Mouse (Mus musculus) intestine, embryonic 15.5 days (tissue): ENCODE data around the gene Mrpl50. TPM values are rescaled to one million over a fixed set of nuclear protein-coding genes. Genes with fewer than 3 reads are reported as not detected.
"Not testable (repeated sequence)": the region's sequence is repeated elsewhere in the genome, so short reads cannot be mapped to it uniquely, and the experiment has no call there.

Experiments used
- ATAC-seq: fragments of 200-750 bp; cut with Nextera tagmentation; 2 replicates; pipeline ENCODE4 v1.8.0; 2017; ENCODE audit warnings: moderate TSS enrichment, moderate library complexity
- H3K27ac ChIP-seq: fragments of 300-500 bp; sonication (generic); 2 replicates; pipeline ENCODE4 v1.5.1; 2015; ENCODE audit warnings: mild to moderate bottlenecking, inconsistent platforms
- H3K27me3 ChIP-seq: fragments of 300-500 bp; sonication (generic); replicated peaks from 2 replicates; pipeline ENCODE4 v1.6.1; 2015; ENCODE audit warnings: inconsistent platforms
- H3K36me3 ChIP-seq: fragments of 300-500 bp; sonication (generic); 2 replicates; pipeline ENCODE4 v1.6.1; 2015; ENCODE audit warnings: inconsistent platforms
- H3K4me1 ChIP-seq: fragments of 300-500 bp; sonication (generic); replicated peaks from 2 replicates; pipeline ENCODE4 v1.6.1; 2015; ENCODE audit warnings: inconsistent platforms
- H3K4me2 ChIP-seq: fragments of 300-500 bp; sonication (generic); replicated peaks from 2 replicates; pipeline ENCODE4 v1.6.1; 2015; ENCODE audit warnings: mild to moderate bottlenecking, inconsistent platforms
- H3K4me3 ChIP-seq: fragments of 300-500 bp; sonication (generic); replicated peaks from 2 replicates; pipeline ENCODE4 v1.5.1; 2015; ENCODE audit warnings: inconsistent platforms
- H3K9ac ChIP-seq: fragments of 300-500 bp; sonication (generic); 2 replicates; pipeline ENCODE4 v1.6.1; 2015; ENCODE audit warnings: inconsistent platforms
- H3K9me3 ChIP-seq: fragments of 300-500 bp; sonication (generic); 2 replicates; pipeline ENCODE4 v1.6.1; 2016; ENCODE audit warnings: inconsistent platforms
- WGBS: fragments of 180-500 bp; shearing (Covaris S2); methylation state at CpG from one replicate; pipeline ENCODE4 v1.1.7; 2015; 5-methylcytosine and 5-hydroxymethylcytosine counted together
- polyA plus RNA-seq: library from polyadenylated mRNA; unstranded; fragments of >200 nt; fragmentation: Nextera tagmentation; extraction: Ambion mirVana; gene quantifications from 2 replicates; pipeline ENCODE4 v1.2.1, GENCODE M21; 2015

The Mrpl50 gene
- polyA plus RNA-seq, 1 experiment from 2014 or later, result 106 TPM

- not testable (repeated sequence) for H3K4me2 ChIP-seq, H3K4me1 ChIP-seq, H3K4me3 ChIP-seq, H3K27ac ChIP-seq, H3K9ac ChIP-seq, H3K27me3 ChIP-seq, H3K9me3 ChIP-seq, H3K36me3 ChIP-seq
- peak; percentile 66 for ATAC-seq
- 72% methylated on average over 3 of the region's 3 CpGs for WGBS
Measured at GRCm38 (mm10) chr4:49485934-49486650, 34.8 kb downstream of the Mrpl50 start.

- peak; percentile 90 for ATAC-seq
- no peaks in the 10 kb centered on the region for H3K4me1 ChIP-seq
- no peak overlapping the region for H3K9ac ChIP-seq
- no peak overlapping the region for H3K4me2 ChIP-seq
- no peaks in the 10 kb centered on the region for H3K9me3 ChIP-seq
- H3K36me3 ChIP-seq, result no peaks in the 10 kb centered on the region
- no peaks in the 10 kb centered on the region for H3K27me3 ChIP-seq
- H3K27ac ChIP-seq, result no peak overlapping the region
- no peak overlapping the region for H3K4me3 ChIP-seq
Measured at GRCm38 (mm10) chr4:49485442-49485841, 35.5 kb downstream of the Mrpl50 start.

- no peaks in the 10 kb centered on the region for H3K27me3 ChIP-seq
- ATAC-seq, result peak; percentile 89
- no peaks in the 10 kb centered on the region for H3K36me3 ChIP-seq
- WGBS, result 35% methylated on average over 3 of the region's 3 CpGs
- peak overlapping the region; percentile 26 for H3K4me3 ChIP-seq
- no peak overlapping the region for H3K9ac ChIP-seq
- H3K27ac ChIP-seq, result peak overlapping the region; percentile 74
- peak overlapping the region; percentile 46 for H3K4me2 ChIP-seq
- H3K9me3 ChIP-seq, result no peaks in the 10 kb centered on the region
- H3K4me1 ChIP-seq, result no peaks in the 10 kb centered on the region
Measured at GRCm38 (mm10) chr4:49480896-49481295, 40.0 kb downstream of the Mrpl50 start.

GRCm38 (mm10) chr4:49480104-49480760 lies 40.7 kb downstream of the Mrpl50 start:
- peak overlapping the region; percentile 74 for H3K27ac ChIP-seq
- H3K4me3 ChIP-seq, result peak overlapping the region; percentile 26
- peak overlapping the region; percentile 46 for H3K4me2 ChIP-seq
- no peaks in the 10 kb centered on the region for H3K36me3 ChIP-seq
- peak overlapping the region; percentile 22; the same call in 1 of the 2 replicates for H3K9ac ChIP-seq
- H3K27me3 ChIP-seq, result no peaks in the 10 kb centered on the region
- H3K4me1 ChIP-seq, result no peaks in the 10 kb centered on the region
- ATAC-seq, result peak; percentile 91
- no peaks in the 10 kb centered on the region for H3K9me3 ChIP-seq
- WGBS, result 9% methylated on average over 21 of the region's 21 CpGs

- H3K27me3 ChIP-seq, H3K36me3 ChIP-seq, H3K9ac ChIP-seq, H3K4me1 ChIP-seq, ATAC-seq, H3K4me3 ChIP-seq, H3K27ac ChIP-seq, H3K9me3 ChIP-seq: not testable (repeated sequence)
- H3K4me2 ChIP-seq, result peak overlapping the region; percentile 18
- 14% methylated on average over 2 of the region's 2 CpGs for WGBS
Measured at GRCm38 (mm10) chr4:49479035-49479434, 41.9 kb downstream of the Mrpl50 start.

- Histone ChIP-seq H3K4me3 (peak overlapping the region; percentile 25), H3K9me3 (no peaks in the 10 kb centered on the region), H3K4me2 (peak overlapping the region; percentile 62), H3K4me1 (no peaks in the 10 kb centered on the region), H3K27me3 (no peaks in the 10 kb centered on the region), H3K27ac (no peak overlapping the region), H3K36me3 (no peaks in the 10 kb centered on the region), H3K9ac (no peak overlapping the region)
- 20% methylated on average over 19 of the region's 19 CpGs for WGBS
- ATAC-seq, result 0 out of 2 replicates have a peak, but pooled peaks have one; percentile 29
Measured at GRCm38 (mm10) chr4:49478118-49478877, 42.6 kb downstream of the Mrpl50 start.

- no peaks in the 10 kb centered on the region for H3K4me1 ChIP-seq
- no peak overlapping the region for H3K4me2 ChIP-seq
- no peaks in the 10 kb centered on the region for H3K27me3 ChIP-seq
- peak; percentile 52; the same call in 1 of the 2 replicates for ATAC-seq
- no peak overlapping the region for H3K27ac ChIP-seq
- no peaks in the 10 kb centered on the region for H3K9me3 ChIP-seq
- H3K4me3 ChIP-seq, result no peak overlapping the region
- no peak overlapping the region for H3K9ac ChIP-seq
- H3K36me3 ChIP-seq, result no peaks in the 10 kb centered on the region
Measured at GRCm38 (mm10) chr4:49474583-49474982, 46.3 kb downstream of the Mrpl50 start.

- Histone ChIP-seq H3K9me3 (no peaks in the 10 kb centered on the region), H3K4me3 (no peak within 1 kb of the TSS), H3K9ac (no peak within 1 kb of the TSS), H3K4me2 (no peak within 1 kb of the TSS), H3K4me1 (no peaks in the 10 kb centered on the region), H3K27me3 (no peaks in the 10 kb centered on the region), H3K36me3 (no peaks in the 10 kb centered on the region), H3K27ac (0 out of 2 replicates have a peak within 1 kb of the TSS, but pooled peaks have one; percentile 20)
- 35% methylated on average over 3 of the region's 3 CpGs for WGBS
- peak; percentile 83 for ATAC-seq
Measured at GRCm38 (mm10) chr4:49473435-49474100, 47.3 kb downstream of the Mrpl50 start, which contains the start of gene Acnat1. TSS of gene Acnat1 (minus strand) at chr4:49473912.

- peak; percentile 67 for ATAC-seq
- Histone ChIP-seq H3K9ac (no peak overlapping the region), H3K4me3 (no peak overlapping the region), H3K4me2 (no peak overlapping the region), H3K27ac (no peak overlapping the region), H3K27me3 (no peaks in the 10 kb centered on the region), H3K36me3 (no peaks in the 10 kb centered on the region), H3K4me1 (no peaks in the 10 kb centered on the region), H3K9me3 (no peaks in the 10 kb centered on the region)
- 52% methylated on average over 3 of the region's 3 CpGs for WGBS
Measured at GRCm38 (mm10) chr4:49469435-49470151, 51.3 kb downstream of the Mrpl50 start.

- no peaks in the 10 kb centered on the region for H3K9me3 ChIP-seq
- H3K4me3 ChIP-seq, result no peak overlapping the region
- H3K4me2 ChIP-seq, result no peak overlapping the region
- no peak overlapping the region for H3K27ac ChIP-seq
- WGBS, result 91% methylated on average over 6 of the region's 6 CpGs
- H3K4me1 ChIP-seq, result no peaks in the 10 kb centered on the region
- no peak for ATAC-seq
- no peaks in the 10 kb centered on the region for H3K36me3 ChIP-seq
- no peak overlapping the region for H3K9ac ChIP-seq
- no peaks in the 10 kb centered on the region for H3K27me3 ChIP-seq
Measured at GRCm38 (mm10) chr4:49467360-49467759, 53.5 kb downstream of the Mrpl50 start.
